Mouse (Mus musculus): ENCODE results near the gene Mroh2a. TPM values are rescaled to one million over a fixed set of nuclear protein-coding genes. Genes with fewer than 3 reads are reported as not detected.
A peak's percentile ranks its signal among the peaks of the same experiment; 100 is the strongest.

The Mroh2a gene
- polyA plus RNA-seq, 1 experiment from 2014 or later: 0.50 TPM

- H3K9me3 ChIP-seq: peaks cover 19% of the 10 kb centered on the region
- no peaks in the 10 kb centered on the region for H3K4me1 ChIP-seq
- H3K9ac ChIP-seq: no peak overlapping the region
- WGBS: 84% methylated on average over 6 of the region's 6 CpGs
- no peaks in the 10 kb centered on the region for H3K27me3 ChIP-seq (replicated peaks)
- peaks cover 16% of the 10 kb centered on the region for H3K36me3 ChIP-seq (replicated peaks)
- H3K4me2 ChIP-seq: no peak overlapping the region
- no peak overlapping the region for H3K27ac ChIP-seq
- ATAC-seq (replicated peaks): no peak
- no peak overlapping the region for H3K4me3 ChIP-seq
These were observed 30.9 kb downstream of the Mroh2a start for GRCm38 (mm10) chr1:88257681-88258080.

GRCm38 (mm10) chr1:88258361-88258760 lies 31.6 kb downstream of the Mroh2a start:
- ATAC-seq (replicated peaks): no peak
- no peak overlapping the region for H3K4me3 ChIP-seq
- peaks cover 16% of the 10 kb centered on the region for H3K9me3 ChIP-seq
- 70% methylated on average over 6 of the region's 6 CpGs for WGBS
- no peak overlapping the region for H3K9ac ChIP-seq
- no peak overlapping the region for H3K4me2 ChIP-seq
- no peaks in the 10 kb centered on the region for H3K4me1 ChIP-seq
- peaks cover 23% of the 10 kb centered on the region for H3K36me3 ChIP-seq (replicated peaks)
- H3K27me3 ChIP-seq (replicated peaks): no peaks in the 10 kb centered on the region
- no peak overlapping the region for H3K27ac ChIP-seq

- H3K36me3 ChIP-seq (replicated peaks): peaks cover 30% of the 10 kb centered on the region
- H3K9ac ChIP-seq: no peak overlapping the region
- no peak overlapping the region for H3K27ac ChIP-seq
- H3K4me1 ChIP-seq: no peaks in the 10 kb centered on the region
- no peak overlapping the region for H3K4me2 ChIP-seq
- H3K4me3 ChIP-seq: no peak overlapping the region
- ATAC-seq (replicated peaks): peak; percentile 1; the same call in 1 of the 2 replicates
- H3K9me3 ChIP-seq: peaks cover 16% of the 10 kb centered on the region
- no peaks in the 10 kb centered on the region for H3K27me3 ChIP-seq (replicated peaks)
- WGBS: 81% methylated on average over 8 of the region's 8 CpGs
These were observed 32.3 kb downstream of the Mroh2a start for GRCm38 (mm10) chr1:88258881-88259642.

GRCm38 (mm10) chr1:88259643-88260024 lies 32.8 kb downstream of the Mroh2a start:
- Histone ChIP-seq H3K4me1 (no peaks in the 10 kb centered on the region), H3K4me2 (no peak overlapping the region), H3K9me3 (peaks cover 15% of the 10 kb centered on the region), H3K27ac (no peak overlapping the region), H3K27me3 (replicated peaks) (no peaks in the 10 kb centered on the region), H3K9ac (no peak overlapping the region), H3K36me3 (replicated peaks) (peaks cover 36% of the 10 kb centered on the region), H3K4me3 (no peak overlapping the region)
- ATAC-seq (replicated peaks): peak; percentile 2; the same call in 1 of the 2 replicates
- WGBS: 85% methylated on average over 4 of the region's 4 CpGs

- Histone ChIP-seq H3K4me2 (no peak overlapping the region), H3K36me3 (replicated peaks) (peaks cover 41% of the 10 kb centered on the region), H3K4me1 (no peaks in the 10 kb centered on the region), H3K9ac (no peak overlapping the region), H3K4me3 (no peak overlapping the region), H3K27me3 (replicated peaks) (no peaks in the 10 kb centered on the region), H3K9me3 (peaks cover 10% of the 10 kb centered on the region), H3K27ac (no peak overlapping the region)
- ATAC-seq (replicated peaks): peak; percentile 7; the same call in 1 of the 2 replicates
- WGBS: 80% methylated on average over 6 of the region's 6 CpGs
These were observed 33.3 kb downstream of the Mroh2a start for GRCm38 (mm10) chr1:88260114-88260513.

GRCm38 (mm10) chr1:88260604-88261377 lies 34.0 kb downstream of the Mroh2a start:
- no peak overlapping the region for H3K9ac ChIP-seq

GRCm38 (mm10) chr1:88261706-88262105 lies 34.9 kb downstream of the Mroh2a start:
- H3K4me1 ChIP-seq: no peaks in the 10 kb centered on the region
- H3K27me3 ChIP-seq (replicated peaks): no peaks in the 10 kb centered on the region
- H3K9me3 ChIP-seq: no peaks in the 10 kb centered on the region
- 87% methylated on average over 7 of the region's 7 CpGs for WGBS
- H3K4me2 ChIP-seq: no peak overlapping the region
- no peak for ATAC-seq (replicated peaks)
- no peak overlapping the region for H3K9ac ChIP-seq
- peaks cover 56% of the 10 kb centered on the region for H3K36me3 ChIP-seq (replicated peaks)
- no peak overlapping the region for H3K4me3 ChIP-seq
- H3K27ac ChIP-seq: no peak overlapping the region

More at GRCm38 (mm10) chr1:88260604-88261377, 34.0 kb downstream of the Mroh2a start:
- Histone ChIP-seq H3K27me3 (replicated peaks) (no peaks in the 10 kb centered on the region), H3K4me2 (no peak overlapping the region), H3K9me3 (0 out of 2 replicates have a peak, but pooled peaks cover 6% of the 10 kb centered on the region), H3K27ac (no peak overlapping the region), H3K4me1 (no peaks in the 10 kb centered on the region), H3K36me3 (replicated peaks) (peaks cover 47% of the 10 kb centered on the region), H3K4me3 (no peak overlapping the region)
- no peak for ATAC-seq (replicated peaks)
- WGBS: 84% methylated on average over 10 of the region's 10 CpGs

- Histone ChIP-seq H3K36me3 (replicated peaks) (peaks cover 62% of the 10 kb centered on the region), H3K4me1 (no peaks in the 10 kb centered on the region), H3K9me3 (no peaks in the 10 kb centered on the region), H3K9ac (no peak overlapping the region), H3K4me2 (no peak overlapping the region), H3K4me3 (no peak overlapping the region), H3K27ac (no peak overlapping the region), H3K27me3 (replicated peaks) (no peaks in the 10 kb centered on the region)
- no peak for ATAC-seq (replicated peaks)
- 85% methylated on average over 4 of the region's 4 CpGs for WGBS
These were observed 35.5 kb downstream of the Mroh2a start for GRCm38 (mm10) chr1:88262255-88262654.

- ATAC-seq (replicated peaks): no peak
- H3K4me2 ChIP-seq: no peak overlapping the region
- H3K4me1 ChIP-seq: no peaks in the 10 kb centered on the region
- H3K27me3 ChIP-seq (replicated peaks): no peaks in the 10 kb centered on the region
- no peak overlapping the region for H3K27ac ChIP-seq
- peaks cover 69% of the 10 kb centered on the region for H3K36me3 ChIP-seq (replicated peaks)
- no peak overlapping the region for H3K4me3 ChIP-seq
- H3K9me3 ChIP-seq: no peaks in the 10 kb centered on the region
- no peak overlapping the region for H3K9ac ChIP-seq
- WGBS: 77% methylated on average over 6 of the region's 6 CpGs
These were observed 36.2 kb downstream of the Mroh2a start for GRCm38 (mm10) chr1:88262961-88263360.

- Histone ChIP-seq H3K4me2 (no peak overlapping the region), H3K9ac (no peak overlapping the region), H3K27ac (no peak overlapping the region), H3K4me1 (no peaks in the 10 kb centered on the region), H3K9me3 (no peaks in the 10 kb centered on the region), H3K36me3 (replicated peaks) (peaks cover 77% of the 10 kb centered on the region), H3K27me3 (replicated peaks) (no peaks in the 10 kb centered on the region), H3K4me3 (no peak overlapping the region)
- ATAC-seq (replicated peaks): no peak
- 92% methylated on average over 5 of the region's 5 CpGs for WGBS
These were observed 37.0 kb downstream of the Mroh2a start for GRCm38 (mm10) chr1:88263778-88264177.

GRCm38 (mm10) chr1:88264237-88264868 lies 37.6 kb downstream of the Mroh2a start:
- 90% methylated on average over 7 of the region's 7 CpGs for WGBS
- H3K4me2 ChIP-seq: no peak overlapping the region

GRCm38 (mm10) chr1:88264869-88265240 lies 38.1 kb downstream of the Mroh2a start:
- Histone ChIP-seq H3K27ac (no peak overlapping the region), H3K4me1 (no peaks in the 10 kb centered on the region), H3K27me3 (replicated peaks) (no peaks in the 10 kb centered on the region), H3K4me3 (no peak overlapping the region), H3K9me3 (no peaks in the 10 kb centered on the region), H3K9ac (no peak overlapping the region), H3K36me3 (replicated peaks) (peaks cover 88% of the 10 kb centered on the region), H3K4me2 (no peak overlapping the region)
- 79% methylated on average over 4 of the region's 4 CpGs for WGBS
- ATAC-seq (replicated peaks): no peak

More at GRCm38 (mm10) chr1:88264237-88264868, 37.6 kb downstream of the Mroh2a start:
- Histone ChIP-seq H3K4me3 (no peak overlapping the region), H3K4me1 (no peaks in the 10 kb centered on the region), H3K9me3 (no peaks in the 10 kb centered on the region), H3K9ac (no peak overlapping the region), H3K27ac (no peak overlapping the region), H3K27me3 (replicated peaks) (no peaks in the 10 kb centered on the region), H3K36me3 (replicated peaks) (peaks cover 83% of the 10 kb centered on the region)
- ATAC-seq (replicated peaks): no peak
